15 mouse cellular contexts compared by ENCODE assay signal in genomic region chr8:105293405-105293804, GRCm38 (mm10). TPM values are rescaled to one million over a fixed set of nuclear protein-coding genes. Genes with fewer than 3 reads are reported as not detected.
DNase-seq lines count a peak whose midpoint lies in the region; TF ChIP-seq lines count a peak whose summit lies in the region.
"Had no signal": no experiment of that assay in that cellular context is flagged by ENCODE, and none has a peak within 500 bp of the region (broad histone marks: within the 10 kb centered on the region; RNA-seq: fewer than 3 reads in every experiment).

No protein-coding gene starts in this region.

- no peaks in the 10 kb centered on the region for H3K27me3 ChIP-seq in liver, adult 2 months (ENCODE audit: control insufficient read depth, insufficient read depth, low read length)
- H3K27me3 ChIP-seq: midbrain, embryonic 15.5 days had no signal

- TF ChIP-seq CTCF in liver, adult 2 months (IDR thresholded peaks at IDR 0.05; ENCODE audit: low read depth, low read length): no peak

- no peak for TF ChIP-seq POLR2A in liver, adult 2 months (IDR thresholded peaks at IDR 0.05; ENCODE audit: extremely low read depth, insufficient read depth, low read length)

- no peak for DNase-seq in liver, adult 2 months (ENCODE audit: extremely low read depth, low read depth, low spot score)
- no peak for DNase-seq in liver
- peak; percentile 79 for DNase-seq in brain, adult 2 months (ENCODE audit: low read depth, low spot score)
- peak; percentile 91 for DNase-seq in cerebellum, adult 9-11 months
- DNase-seq in testis, postnatal 14 days (ENCODE audit: low spot score): peak; percentile 8
- DNase-seq in spleen, postnatal 36 days (ENCODE audit: low spot score in 2 of 2): no peak
- no peak for DNase-seq in kidney, adult 9 months
- DNase-seq: B cell, adult 2 months; forebrain, postnatal 0 days; lung, embryonic 14.5 days had no signal

- WGBS in liver, adult 2 months: 67% methylated on average over 19 of the region's 19 CpGs

- H3K79me2 ChIP-seq in liver, adult 2 months (ENCODE audit: control insufficient read depth, insufficient read depth, low read length): peaks cover 9% of the 10 kb centered on the region

- peaks cover 11% of the 10 kb centered on the region for H3K4me1 ChIP-seq in liver, adult 2 months (ENCODE audit: control insufficient read depth, insufficient read depth, low read length)

- 0 out of 2 replicates have a peak overlapping the region, but pooled peaks have one; percentile 6 for H3K9ac ChIP-seq in liver, adult 2 months (ENCODE audit: low read depth, low read length)
- H3K9ac ChIP-seq: forebrain, postnatal 0 days; kidney, embryonic 15.5 days; liver, embryonic 12.5 days; lung, embryonic 14.5 days; midbrain, embryonic 15.5 days had no signal

- H3K4me3 ChIP-seq in liver, adult 2 months (ENCODE audit: insufficient read depth, low read depth, low read length): peak overlapping the region; percentile 3; the same call in 1 of the 2 replicates
- H3K4me3 ChIP-seq: embryonic facial prominence, embryonic 10.5 days; kidney, embryonic 15.5 days; liver, embryonic 12.5 days; midbrain, embryonic 15.5 days had no signal

- no peaks in the 10 kb centered on the region for H3K36me3 ChIP-seq in liver, adult 2 months (ENCODE audit: control insufficient read depth, insufficient read depth, low read length)
- H3K36me3 ChIP-seq: embryonic facial prominence, embryonic 10.5 days; kidney, embryonic 15.5 days; midbrain, embryonic 15.5 days had no signal

- H3K27ac ChIP-seq in liver, adult 2 months (replicated peaks; ENCODE audit: insufficient read depth, low read depth, low read length): 0 out of 2 replicates have a peak overlapping the region, but pooled peaks have one; percentile 1
- H3K27ac ChIP-seq: embryonic facial prominence, embryonic 10.5 days; kidney, embryonic 15.5 days; liver, embryonic 12.5 days; midbrain, embryonic 15.5 days; stomach, postnatal 0 days had no signal

RNA-seq across cellular contexts. Expression of gene Exoc3l, which starts 2.5 kb away (rescaled TPM):
- total RNA-seq in liver, adult 2 months (2014; rRNA removed): 3.6 TPM in 2 replicates
- polyA plus RNA-seq in liver, adult 2 months (2012; rRNA removed): 4.6 and 9.3 TPM in 2 replicates

RNA-seq across cellular contexts. Expression of gene 4931428F04Rik, which starts 3.7 kb away (rescaled TPM):
- total RNA-seq in liver, adult 2 months (2014; rRNA removed): 0.46 and 1.0 TPM in 2 replicates
- polyA plus RNA-seq in liver, adult 2 months (2012; rRNA removed): 0.92 and 1.7 TPM in 2 replicates

RNA-seq across cellular contexts. Expression of gene E2f4, which starts 4.1 kb away (rescaled TPM):
- 4.4 and 7.2 TPM in 2 replicates for total RNA-seq in liver, adult 2 months (2014; rRNA removed)
- 41.7 and 59.0 TPM in 2 replicates for polyA plus RNA-seq in liver, adult 2 months (2012; rRNA removed)

RNA-seq across cellular contexts. Expression of gene Elmo3, which starts 12.0 kb away (rescaled TPM):
- total RNA-seq in liver, adult 2 months (2014; rRNA removed): 16.8 and 19.5 TPM in 2 replicates
- polyA plus RNA-seq in liver, adult 2 months (2012; rRNA removed): 32.4 and 33.4 TPM in 2 replicates

RNA-seq across cellular contexts. Expression of gene Nol3, which starts 17.5 kb away (rescaled TPM):
- 0.27 and 0.37 TPM in 2 replicates for total RNA-seq in liver, adult 2 months (2014; rRNA removed)
- 0.40 and 0.43 TPM in 2 replicates for polyA plus RNA-seq in liver, adult 2 months (2012; rRNA removed)

Comparison
In these comparisons a context has a peak if more than half of its experiments do, and no peak if none do; other contexts are left out.
1. DNase-seq: peak in brain, adult 2 months (single experiment), cerebellum, adult 9-11 months (single experiment) and testis, postnatal 14 days (single experiment); none in liver, adult 2 months (single experiment), liver (single experiment), spleen, postnatal 36 days (0 of 2) and kidney, adult 9 months (single experiment).